Mouse (Mus musculus) hindlimb bud, embryonic 11.5 days (tissue): ENCODE data around the gene 4931417E11Rik.

Experiments used
- DNase-seq: peaks from one replicate; pipeline ENCODE4 v3.0.0-alpha.2; 2012; ENCODE audit warnings: low read depth, low spot score; ENCODE audit errors: extremely low spot score

4931417E11Rik gene

GRCm38 (mm10) chr6:73469567-73469966, at the start of gene 4931417E11Rik:
TSS of gene 4931417E11Rik (minus strand) at chr6:73469667.
- DNase-seq, result no peak

- peak; percentile 30 for DNase-seq
These were observed 48.4 kb upstream of the 4931417E11Rik start for GRCm38 (mm10) chr6:73517818-73518396.

- no peak for DNase-seq
These were observed 43.4 kb upstream of the 4931417E11Rik start for GRCm38 (mm10) chr6:73512907-73513306.

- DNase-seq, result no peak
These were observed 30.2 kb upstream of the 4931417E11Rik start for GRCm38 (mm10) chr6:73499631-73500030.

- DNase-seq, result no peak
These were observed 27.9 kb upstream of the 4931417E11Rik start for GRCm38 (mm10) chr6:73497321-73497720.

GRCm38 (mm10) chr6:73490524-73490923, 21.1 kb upstream of the 4931417E11Rik start:
- DNase-seq, result no peak

GRCm38 (mm10) chr6:73485616-73486015, 16.1 kb upstream of the 4931417E11Rik start:
- DNase-seq, result no peak

- DNase-seq, result no peak
These were observed 3.4 kb downstream of the 4931417E11Rik start for GRCm38 (mm10) chr6:73466084-73466483.

GRCm38 (mm10) chr6:73462543-73462942, 6.9 kb downstream of the 4931417E11Rik start:
- DNase-seq, result no peak

- DNase-seq, result no peak
These were observed 35.6 kb downstream of the 4931417E11Rik start for GRCm38 (mm10) chr6:73433912-73434311.

- no peak for DNase-seq
These were observed 40.7 kb downstream of the 4931417E11Rik start for GRCm38 (mm10) chr6:73428618-73429336.

GRCm38 (mm10) chr6:73427273-73427812, 42.1 kb downstream of the 4931417E11Rik start:
- no peak for DNase-seq
